ENCODE assay signal across 25 mouse cellular contexts in the genomic region with DNA sequence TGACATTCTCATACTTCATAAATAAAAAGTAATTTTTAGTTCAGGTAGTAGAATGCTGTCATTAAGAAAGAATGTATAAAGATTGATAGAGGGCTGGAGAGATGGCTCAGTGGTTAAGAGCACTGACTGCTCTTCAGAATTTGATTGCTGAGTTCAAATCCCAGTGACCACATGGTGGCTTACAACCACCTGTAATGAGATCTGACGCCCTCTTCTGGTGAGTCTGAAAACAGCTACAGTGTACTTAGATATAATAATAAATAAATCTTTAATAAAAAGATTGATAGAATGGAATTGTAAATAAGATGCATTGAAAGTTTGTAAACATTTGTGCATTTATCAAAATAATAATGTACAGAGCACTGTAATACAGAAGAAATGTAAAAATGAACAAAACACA. TPM values are rescaled to one million over a fixed set of nuclear protein-coding genes. Genes with fewer than 3 reads are reported as not detected.
DNase-seq lines count a peak whose midpoint lies in the region; ATAC-seq and TF ChIP-seq lines count a peak whose summit lies in the region.
"Had no signal": no experiment of that assay in that cellular context is flagged by ENCODE, and none has a peak within 500 bp of the region (broad histone marks: within the 10 kb centered on the region; RNA-seq: fewer than 3 reads in every experiment).

No protein-coding gene starts in this region.

- H3K27ac ChIP-seq in layer of hippocampus, adult 2 months: no peak overlapping the region
- H3K27ac ChIP-seq: embryonic facial prominence, embryonic 10.5 days; heart, embryonic 15.5 days; limb, embryonic 13.5 days; midbrain, embryonic 10.5 days; neural tube, embryonic 12.5 days had no signal

- TF ChIP-seq CTCF in layer of hippocampus, adult 2 months (conservative IDR thresholded peaks at IDR 0.05): peak; percentile 65
- TF ChIP-seq CTCF in Patski (IDR thresholded peaks at IDR 0.05): peak; percentile 62

- peak; percentile 24 for DNase-seq in CD4-positive, CD25-positive, alpha-beta regulatory T cell, adult 2 months (ENCODE audit: low read depth, low spot score)
- DNase-seq in layer of hippocampus, adult 2 months (ENCODE audit: low spot score in 2 of 2): no peak
- no peak for DNase-seq in layer of hippocampus, postnatal 10 days (ENCODE audit: low spot score in 2 of 2)
- DNase-seq in 3T3-L1 (ENCODE audit: low read depth, low spot score) (peak; percentile 5), Patski (ENCODE audit: low read depth, low spot score) (no peak)
- no peak for DNase-seq in urinary bladder, postnatal 4 days (ENCODE audit: low spot score in 2 of 2)
- DNase-seq: adrenal gland, postnatal 36 days; cerebellum, adult 2 months; gastrocnemius, postnatal 14 days; kidney, adult 8-10 months; kidney, postnatal 25 days; layer of hippocampus, adult 9-11 months; lung, postnatal 4 days; right cerebral cortex, adult 18-20 months; thymus, postnatal 25 days had no signal

- in situ Hi-C loops in Patski (cut with MboI; ENCODE audit: low pct_unique_long_range_greater_than_20kb): no loop called here

- CTCF ChIA-PET in Patski (lab: Charles Lee): no interaction called here

- H3K27me3 ChIP-seq in Patski: no peaks in the 10 kb centered on the region
- H3K27me3 ChIP-seq: heart, embryonic 15.5 days; neural tube, embryonic 12.5 days had no signal

- no peak overlapping the region for H3K4me3 ChIP-seq in layer of hippocampus, adult 2 months
- H3K4me3 ChIP-seq: embryonic facial prominence, embryonic 10.5 days; heart, embryonic 15.5 days; limb, embryonic 13.5 days; midbrain, embryonic 10.5 days; neural tube, embryonic 12.5 days had no signal

- POLR2A ChIA-PET in Patski (lab: Charles Lee): no interaction called here

- ATAC-seq in CD4-positive, CD25-positive, alpha-beta regulatory T cell, adult 4 months: no peak
- no peak for ATAC-seq in Patski
- no peak for ATAC-seq in megakaryocyte-erythroid progenitor cell, adult 5-6 weeks (replicated peaks; ENCODE audit: low FRiP score, low TSS enrichment, poor library complexity, severe bottlenecking)

RNA-seq across cellular contexts. Expression of a gene that starts 2.5 kb away (rescaled TPM):
- not detected for polyA plus RNA-seq in CD4-positive, CD25-positive, alpha-beta regulatory T cell, adult 4 months (2017; shearing (Covaris generic))
- 1 to 10 TPM; 2.0 to 2.2 TPM for total RNA-seq in layer of hippocampus, adult 2 months (2021)
- 1 to 10 TPM; 8.4 to 8.9 TPM for total RNA-seq in layer of hippocampus, postnatal 10 days (2021)
- polyA plus RNA-seq in Patski (2021): 21.6 TPM
- not detected in 2 replicates for total RNA-seq in megakaryocyte-erythroid progenitor cell, adult 5-6 weeks (2014; fragmentation: Nextera tagmentation)
- total RNA-seq in megakaryocyte-erythroid progenitor cell, adult 5-6 weeks (2017): not detected in 2 replicates
- total RNA-seq: common myeloid progenitor, adult 5-6 weeks; hematopoietic stem cell, adult 5-6 weeks; monocyte, adult 5-6 weeks had no signal

RNA-seq across cellular contexts. Expression of a gene that starts 7.1 kb away (rescaled TPM):
- polyA plus RNA-seq in CD4-positive, CD25-positive, alpha-beta regulatory T cell, adult 4 months (2017; shearing (Covaris generic)): 10 to 100 TPM; 21.7 to 26.4 TPM
- 10 to 100 TPM; 28.3 to 28.9 TPM for total RNA-seq in layer of hippocampus, adult 2 months (2021)
- total RNA-seq in layer of hippocampus, postnatal 10 days (2021): 10 to 100 TPM; 24.5 to 24.8 TPM
- 35.0 TPM for polyA plus RNA-seq in Patski (2021)
- total RNA-seq in megakaryocyte-erythroid progenitor cell, adult 5-6 weeks (2014; fragmentation: Nextera tagmentation): 10.7 and 11.2 TPM in 2 replicates
- 20.1 and 24.5 TPM in 2 replicates for total RNA-seq in megakaryocyte-erythroid progenitor cell, adult 5-6 weeks (2017)

Comparison
In these comparisons a context has a peak if more than half of its experiments do, and no peak if none do; other contexts are left out.
1. DNase-seq: peak in CD4-positive, CD25-positive, alpha-beta regulatory T cell, adult 2 months (single experiment) and 3T3-L1 (single experiment); none in layer of hippocampus, adult 2 months (0 of 2), layer of hippocampus, postnatal 10 days (0 of 2), Patski (single experiment) and urinary bladder, postnatal 4 days (0 of 2).